26 mouse cellular contexts compared by ENCODE assay signal in the genomic region with DNA sequence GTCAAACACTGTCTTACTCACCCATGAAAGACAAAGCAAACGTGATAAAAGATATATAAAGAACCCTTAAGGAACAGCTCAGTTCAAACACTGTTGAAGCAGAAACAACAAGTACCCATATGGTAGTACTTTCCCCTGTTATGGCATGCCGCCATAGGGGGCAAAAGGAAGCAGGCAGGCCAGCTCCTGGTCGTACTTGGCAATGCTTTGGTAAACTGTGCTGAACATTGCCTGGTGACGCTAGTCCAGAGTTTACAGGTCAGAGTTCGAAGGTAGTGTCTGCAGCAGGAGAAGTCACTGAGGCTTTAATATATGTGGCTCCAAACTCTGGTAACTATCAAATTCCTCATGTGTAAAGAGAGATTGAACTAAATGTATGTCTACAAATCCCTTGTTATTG. TPM values are rescaled to one million over a fixed set of nuclear protein-coding genes. Genes with fewer than 3 reads are reported as not detected.
A peak's percentile ranks its signal among the peaks of the same experiment; 100 is the strongest.
DNase-seq lines count a peak whose midpoint lies in the region; ATAC-seq and TF ChIP-seq lines count a peak whose summit lies in the region.
"Had no signal": no experiment of that assay in that cellular context is flagged by ENCODE, and none has a peak within 500 bp of the region (broad histone marks: within the 10 kb centered on the region; RNA-seq: fewer than 3 reads in every experiment).

No protein-coding gene starts in this region.

- no peak for TF ChIP-seq CTCF in liver, postnatal 0 days (IDR thresholded peaks at IDR 0.05; ENCODE audit: low read depth)

- no peaks in the 10 kb centered on the region for H3K9me3 ChIP-seq in kidney, embryonic 15.5 days (replicated peaks)
- H3K9me3 ChIP-seq in liver, postnatal 0 days (ENCODE audit: low read length) = no peaks in the 10 kb centered on the region
- H3K9me3 ChIP-seq in hindbrain, embryonic 12.5 days (replicated peaks) = no peaks in the 10 kb centered on the region
- H3K9me3 ChIP-seq: forebrain, embryonic 13.5 days; G1E; hindbrain, embryonic 15.5 days; liver, embryonic 13.5 days; midbrain, embryonic 15.5 days; neural tube, embryonic 13.5 days had no signal

- no peak overlapping the region for H3K4me3 ChIP-seq in kidney, embryonic 15.5 days (replicated peaks)
- no peak overlapping the region for H3K4me3 ChIP-seq in liver, postnatal 0 days (ENCODE audit: low read depth, low read length)
- H3K4me3 ChIP-seq in hindbrain, embryonic 12.5 days = no peak overlapping the region
- H3K4me3 ChIP-seq: forebrain, embryonic 13.5 days; hindbrain, embryonic 15.5 days; liver, embryonic 13.5 days; midbrain, embryonic 15.5 days; neural tube, embryonic 13.5 days had no signal

- H3K27ac ChIP-seq in kidney, embryonic 15.5 days = no peak overlapping the region
- H3K27ac ChIP-seq in liver, postnatal 0 days (ENCODE audit: low read depth) = no peak overlapping the region
- H3K27ac ChIP-seq in hindbrain, embryonic 12.5 days = no peak overlapping the region
- H3K27ac ChIP-seq: forebrain, embryonic 13.5 days; hindbrain, embryonic 15.5 days; liver, embryonic 13.5 days; midbrain, embryonic 15.5 days; neural tube, embryonic 13.5 days had no signal

- H3K4me2 ChIP-seq in kidney, embryonic 15.5 days = no peak overlapping the region
- no peak overlapping the region for H3K4me2 ChIP-seq in liver, postnatal 0 days (ENCODE audit: low read depth, low read length)
- no peak overlapping the region for H3K4me2 ChIP-seq in hindbrain, embryonic 12.5 days (replicated peaks)
- H3K4me2 ChIP-seq: forebrain, embryonic 13.5 days; heart, embryonic 11.5 days; hindbrain, embryonic 15.5 days; liver, embryonic 13.5 days; midbrain, embryonic 15.5 days; neural tube, embryonic 13.5 days had no signal

- peaks cover 12% of the 10 kb centered on the region for H3K36me3 ChIP-seq in kidney, embryonic 15.5 days
- peaks cover 66% of the 10 kb centered on the region for H3K36me3 ChIP-seq in liver, postnatal 0 days (replicated peaks; ENCODE audit: insufficient read depth, low read length)
- no peaks in the 10 kb centered on the region for H3K36me3 ChIP-seq in hindbrain, embryonic 12.5 days
- H3K36me3 ChIP-seq: hindbrain, embryonic 15.5 days; midbrain, embryonic 15.5 days had no signal

- 0 out of 2 replicates have a peak, but pooled peaks cover 2% of the 10 kb centered on the region for H3K4me1 ChIP-seq in kidney, embryonic 15.5 days
- H3K4me1 ChIP-seq in liver, postnatal 0 days (ENCODE audit: insufficient read depth) = no peaks in the 10 kb centered on the region; the same call in none of the 2 replicates
- H3K4me1 ChIP-seq in hindbrain, embryonic 12.5 days = no peaks in the 10 kb centered on the region
- H3K4me1 ChIP-seq: forebrain, embryonic 13.5 days; liver, embryonic 13.5 days; midbrain, embryonic 15.5 days; neural tube, embryonic 13.5 days had no signal

- peak; percentile 71 for DNase-seq in heart, adult 11 months
- DNase-seq in heart, postnatal 10 days = no peak
- peak; percentile 51 to 59 for DNase-seq in kidney, adult 8-10 months
- peak; percentile 15 for DNase-seq in kidney, postnatal 10 days
- no peak for DNase-seq in liver, postnatal 0 days
- no peak for DNase-seq in natural killer cell, adult 2 months (ENCODE audit: low spot score in 2 of 2)
- DNase-seq: adrenal gland, postnatal 10 days; cerebellum, adult 11 months; cerebellum, adult 9-10 months; cerebellum, postnatal 36 days; gastrocnemius, postnatal 14 days; layer of hippocampus, postnatal 36 days; liver, embryonic 13.5 days; lung, adult 2 months; lung, postnatal 14 days; thymus, adult 2 months; thymus, postnatal 36 days had no signal

- no peaks in the 10 kb centered on the region for H3K27me3 ChIP-seq in kidney, embryonic 15.5 days
- no peaks in the 10 kb centered on the region for H3K27me3 ChIP-seq in liver, postnatal 0 days (ENCODE audit: insufficient read depth, low read length)
- H3K27me3 ChIP-seq in hindbrain, embryonic 12.5 days = no peaks in the 10 kb centered on the region
- H3K27me3 ChIP-seq: forebrain, embryonic 13.5 days; hindbrain, embryonic 15.5 days; liver, embryonic 13.5 days; midbrain, embryonic 15.5 days; neural tube, embryonic 13.5 days had no signal

- intact Hi-C loops in heart, postnatal 10 days (cut with DNase I) = no loop called here

- no peak overlapping the region for H3K9ac ChIP-seq in kidney, embryonic 15.5 days
- no peak overlapping the region for H3K9ac ChIP-seq in liver, postnatal 0 days (replicated peaks)
- H3K9ac ChIP-seq in hindbrain, embryonic 12.5 days = no peak overlapping the region
- H3K9ac ChIP-seq: forebrain, embryonic 13.5 days; hindbrain, embryonic 15.5 days; liver, embryonic 13.5 days; midbrain, embryonic 15.5 days; neural tube, embryonic 13.5 days had no signal

- TF ChIP-seq EP300 in liver, postnatal 0 days (IDR thresholded peaks at IDR 0.05; ENCODE audit: low read depth) = no peak

- WGBS in kidney, embryonic 15.5 days = 65% methylated on average over 5 of the region's 5 CpGs
- WGBS in liver, postnatal 0 days (ENCODE audit: insufficient replicate concordance) = 78% methylated on average over 5 of the region's 5 CpGs
- 77% methylated on average over 5 of the region's 5 CpGs for WGBS in hindbrain, embryonic 12.5 days

- ATAC-seq in kidney, embryonic 15.5 days (replicated peaks; ENCODE audit: low FRiP score) = no peak
- ATAC-seq in liver, postnatal 0 days = peak; percentile 58
- no peak for ATAC-seq in hindbrain, embryonic 12.5 days (ENCODE audit: low FRiP score)
- ATAC-seq: forebrain, embryonic 13.5 days; inflammation-experienced regulatory T-cells, adult 6 months; midbrain, embryonic 15.5 days had no signal

RNA-seq across cellular contexts. Expression of a gene that starts 32.8 kb away (rescaled TPM):
- total RNA-seq in heart, postnatal 10 days (2021) = 1 to 10 TPM; 2.4 to 3.5 TPM
- 3.8 and 3.9 TPM in 2 replicates for polyA plus RNA-seq in kidney, embryonic 15.5 days (2015; fragmentation: Nextera tagmentation; extraction: Ambion mirVana)
- polyA plus RNA-seq in liver, postnatal 0 days (2015; fragmentation: Nextera tagmentation; extraction: Ambion mirVana) = 1.9 TPM in 2 replicates
- polyA plus RNA-seq in hindbrain, embryonic 12.5 days (2016; fragmentation: Nextera tagmentation; extraction: Ambion mirVana) = 20.5 and 21.8 TPM in 2 replicates

Comparison
In these comparisons a context has a peak if more than half of its experiments do, and no peak if none do; other contexts are left out.
1. DNase-seq: peak in heart, adult 11 months (single experiment), kidney, adult 8-10 months (2 of 2) and kidney, postnatal 10 days (single experiment); none in heart, postnatal 10 days (0 of 2), liver, postnatal 0 days (single experiment) and natural killer cell, adult 2 months (0 of 2).